Mouse (Mus musculus): Measurements from ENCODE around the gene Ptpre.
"Not testable (repeated sequence)": the region's sequence is repeated elsewhere in the genome, so short reads cannot be mapped to it uniquely, and the experiment has no call there.

The Ptpre gene

DNA sequence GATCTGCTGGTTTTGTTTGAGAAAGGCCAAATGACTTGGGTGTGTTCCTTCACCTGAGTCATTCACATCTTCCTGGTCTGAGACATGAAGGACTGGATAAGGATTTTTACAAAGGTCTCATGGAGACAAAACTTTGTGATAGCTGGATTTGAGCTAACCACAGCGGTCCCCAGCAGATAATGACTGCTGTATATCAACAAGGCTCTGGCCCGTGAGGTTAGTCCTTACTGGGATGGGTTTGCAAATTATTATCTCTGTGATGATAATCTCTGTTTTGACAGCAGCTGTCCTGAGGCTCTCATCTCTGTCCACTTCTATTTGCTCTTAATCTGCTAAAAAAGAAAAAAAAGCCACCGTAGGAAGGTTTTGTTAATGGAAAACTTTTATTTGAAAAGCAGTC is 71.7 kb downstream of the Ptpre start:
- DNase-seq: no peak

DNA sequence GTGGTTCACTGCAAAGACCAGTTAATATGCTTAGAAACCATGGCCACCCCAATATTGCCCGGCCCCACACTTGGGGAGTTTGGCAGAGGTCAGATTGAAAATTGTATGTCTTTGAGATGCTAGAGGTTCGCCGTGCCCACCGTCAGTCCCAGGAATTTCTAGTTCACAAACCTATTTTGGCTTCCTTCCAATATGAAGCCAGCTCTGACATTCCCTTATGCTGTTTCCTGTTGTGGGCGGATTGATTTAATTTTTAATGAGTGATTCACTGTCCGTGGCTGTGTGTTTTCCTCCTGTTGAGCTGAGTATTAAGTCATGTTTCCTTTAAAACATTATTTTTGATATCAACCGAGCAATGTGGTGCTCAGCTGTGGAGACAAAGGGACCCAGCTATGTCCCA is 72.4 kb downstream of the Ptpre start:
- DNase-seq: peak; percentile 47

DNA sequence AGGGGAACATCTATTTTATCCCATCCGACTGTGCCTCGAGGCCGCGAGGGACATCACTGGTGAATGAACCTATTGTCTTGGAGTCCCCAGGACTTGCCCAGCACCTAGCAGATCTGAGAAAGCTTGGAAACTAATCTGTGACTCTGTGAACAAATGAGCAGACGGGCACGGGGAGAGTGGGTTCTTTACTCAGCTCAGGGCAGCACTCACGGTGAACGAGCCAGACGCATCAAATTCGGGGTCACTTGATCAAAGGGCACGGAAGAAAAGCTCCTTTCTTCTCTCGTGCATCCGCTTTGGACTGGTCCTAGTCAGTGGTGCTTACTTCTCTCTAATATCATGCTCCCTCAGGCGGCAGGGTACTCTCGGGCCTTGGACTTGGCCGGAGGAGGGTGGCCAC is 75.0 kb downstream of the Ptpre start:
- DNase-seq: no peak

DNA sequence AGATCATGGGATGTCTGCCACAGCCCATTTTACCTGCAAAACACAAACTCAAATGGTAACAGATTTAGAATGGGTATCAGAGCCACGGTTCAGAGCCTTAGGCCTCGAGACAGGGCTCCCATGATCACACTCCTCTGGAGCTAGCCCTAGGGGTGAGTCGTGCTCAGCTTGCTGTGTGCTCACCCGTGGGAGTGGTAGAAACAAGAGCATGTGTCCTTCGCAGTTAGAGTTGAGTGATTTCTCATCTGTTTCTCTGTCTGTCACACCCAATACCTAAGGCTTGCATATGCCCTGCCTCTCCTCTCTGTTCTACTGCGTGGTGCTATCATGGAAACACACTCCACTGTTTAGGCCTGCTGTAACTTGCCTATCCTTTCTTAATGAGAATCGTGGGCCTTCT is 75.5 kb downstream of the Ptpre start:
- DNase-seq: no peak

DNA sequence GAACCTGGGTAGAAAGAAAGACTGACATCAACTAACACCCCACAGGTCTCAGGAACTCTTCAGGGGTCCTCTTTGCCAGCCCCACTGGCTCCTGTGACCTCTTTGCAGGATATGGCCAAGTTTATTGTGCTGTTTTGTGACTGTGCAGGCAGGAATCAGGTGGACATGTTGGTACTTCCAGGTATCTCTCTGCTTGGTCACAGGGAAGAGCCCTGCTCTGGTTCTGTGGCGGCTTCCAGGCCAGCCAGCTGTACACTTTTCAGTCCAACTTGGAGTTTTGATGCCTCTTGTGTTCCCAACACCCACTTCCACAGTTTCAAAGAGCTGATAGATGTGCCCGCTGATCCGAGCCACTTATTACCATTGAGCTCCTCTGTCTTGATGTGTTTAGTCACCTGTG is 76.1 kb downstream of the Ptpre start:
- DNase-seq: no peak

DNA sequence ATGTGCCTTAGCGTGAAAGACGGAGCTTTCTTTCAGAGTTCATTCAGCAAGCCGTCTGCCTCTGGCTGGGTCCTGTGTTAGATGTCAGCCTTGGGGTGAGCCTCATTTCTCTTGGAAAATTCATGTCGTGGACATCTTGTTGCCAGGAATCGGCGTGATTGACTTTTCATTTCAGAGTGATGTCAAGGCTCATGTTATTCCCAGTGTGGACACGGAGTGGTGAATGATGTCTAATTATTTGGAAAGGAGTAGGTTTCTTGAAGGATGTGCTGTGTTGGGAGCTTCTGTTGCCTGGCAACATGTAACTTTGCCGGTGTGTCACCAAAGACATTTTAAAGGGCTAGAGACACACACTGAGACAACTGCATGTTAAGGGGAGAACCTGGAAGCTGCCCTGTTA is 77.6 kb downstream of the Ptpre start:
- no peak for DNase-seq

DNA sequence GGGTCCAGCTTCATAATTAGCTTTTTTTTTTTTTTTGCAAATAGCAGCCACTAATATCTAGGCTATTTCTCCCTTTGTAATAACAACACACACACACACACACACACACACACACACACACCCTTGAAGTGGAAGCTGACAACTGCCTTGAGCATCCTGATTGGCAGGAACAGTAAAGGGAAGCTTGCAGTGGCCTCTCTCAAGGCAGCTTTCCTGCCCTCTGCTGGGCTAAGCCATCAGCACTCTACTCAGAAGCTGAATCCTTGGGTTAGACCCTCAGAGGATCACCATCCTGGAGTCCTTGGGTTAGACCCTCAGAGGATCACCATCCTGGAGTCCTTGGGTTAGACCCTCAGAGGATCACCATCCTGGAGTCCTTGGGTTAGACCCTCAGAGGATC is 79.2 kb downstream of the Ptpre start:
- not testable (repeated sequence) for DNase-seq

DNA sequence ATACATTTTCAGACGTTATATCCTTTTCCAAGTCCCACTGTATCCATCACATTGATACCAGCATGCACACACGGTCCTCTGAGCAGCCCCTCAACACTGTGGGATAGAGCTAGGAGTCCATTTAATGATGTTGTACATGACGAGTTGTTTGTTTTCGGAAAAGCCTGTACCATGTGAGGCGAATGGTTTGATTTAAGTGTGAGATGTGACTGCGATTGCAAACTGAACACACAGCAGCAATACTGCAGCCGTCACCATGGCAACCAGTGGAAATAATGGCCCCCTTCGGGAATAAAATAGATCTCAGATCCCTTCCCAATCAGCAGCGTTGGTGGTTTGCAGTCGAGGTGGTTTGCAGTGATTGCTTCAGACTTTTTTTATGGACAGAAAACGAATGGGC is 80.5 kb downstream of the Ptpre start:
- DNase-seq: no peak

DNA sequence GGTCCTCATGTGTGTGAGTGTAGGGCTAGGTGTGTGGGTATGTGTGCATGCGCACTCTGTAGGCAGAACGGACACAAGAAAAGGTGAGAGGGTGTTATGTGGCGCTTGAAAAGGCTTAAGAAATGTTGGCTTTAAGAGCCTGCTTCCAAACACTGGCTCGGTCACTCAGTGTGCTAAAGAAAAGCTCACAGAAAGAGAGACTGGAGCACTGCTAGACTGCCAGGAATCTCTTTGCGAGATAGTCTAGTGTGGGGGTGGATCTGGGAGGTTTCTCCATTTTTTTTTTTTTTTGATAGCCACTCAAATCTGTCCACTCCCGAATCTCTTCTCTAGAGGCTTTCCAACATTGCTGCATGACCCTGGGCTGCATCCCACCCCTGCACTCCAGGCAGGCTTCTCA is 84.4 kb downstream of the Ptpre start:
- no peak for DNase-seq

DNA sequence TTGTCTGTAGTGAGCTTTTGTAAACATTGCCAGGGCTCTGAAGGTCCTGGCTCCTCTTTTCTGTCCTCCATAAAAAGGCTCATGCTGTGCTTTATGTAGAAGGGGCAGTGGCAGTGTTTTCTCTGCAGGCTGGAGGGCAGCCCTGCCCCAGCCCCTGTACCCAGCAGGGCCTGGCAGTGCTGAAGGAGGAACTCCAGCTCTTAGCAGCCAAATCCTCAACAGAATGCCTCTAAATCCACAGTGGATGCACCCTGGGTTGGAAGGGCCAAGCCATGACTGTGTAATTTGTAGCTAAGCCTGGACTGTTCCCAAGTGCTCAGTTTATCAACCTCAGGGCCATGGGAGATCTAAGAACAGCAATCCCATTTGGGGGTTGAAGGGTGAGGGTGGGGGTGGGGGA is 85.0 kb downstream of the Ptpre start:
- no peak for DNase-seq

DNA sequence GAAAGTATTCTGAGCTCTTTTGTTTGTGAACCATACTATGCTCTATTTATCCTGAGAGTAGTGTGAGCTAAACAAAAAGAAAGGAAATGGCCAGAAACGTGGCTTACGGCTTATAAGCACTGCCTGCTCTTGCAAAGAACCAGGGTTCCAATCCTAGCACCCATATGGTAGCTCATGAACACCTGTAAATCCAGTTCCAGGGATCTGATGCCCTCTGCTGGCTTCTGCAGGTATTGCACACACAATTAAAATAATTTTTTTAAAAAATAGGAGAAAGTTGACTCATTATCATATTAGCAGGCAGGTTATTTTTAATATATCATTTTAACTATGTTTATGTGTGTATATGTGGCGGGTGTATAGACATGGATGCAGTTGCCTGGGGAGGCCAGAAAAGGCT is 87.6 kb downstream of the Ptpre start:
- DNase-seq: peak; percentile 22

DNA sequence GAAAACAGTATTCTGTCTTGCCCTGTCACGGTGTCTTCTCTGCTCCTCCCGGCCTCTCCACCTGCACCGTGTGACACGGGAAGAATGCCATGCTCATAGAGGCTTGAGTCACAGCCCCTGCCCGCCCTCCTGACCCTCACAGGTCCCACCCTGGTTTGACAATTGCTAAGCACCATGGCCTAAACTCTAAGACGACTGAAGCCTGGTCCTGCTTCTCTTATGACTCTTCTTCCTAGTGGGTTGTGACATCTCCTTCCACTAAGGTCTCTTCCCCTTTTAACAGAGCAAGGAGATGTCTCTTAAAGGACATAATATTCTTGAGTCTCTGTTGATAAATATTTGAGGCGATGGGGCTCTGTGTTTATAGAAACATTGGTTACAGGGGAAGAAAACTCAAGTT is 91.1 kb downstream of the Ptpre start:
- DNase-seq: no peak

DNA sequence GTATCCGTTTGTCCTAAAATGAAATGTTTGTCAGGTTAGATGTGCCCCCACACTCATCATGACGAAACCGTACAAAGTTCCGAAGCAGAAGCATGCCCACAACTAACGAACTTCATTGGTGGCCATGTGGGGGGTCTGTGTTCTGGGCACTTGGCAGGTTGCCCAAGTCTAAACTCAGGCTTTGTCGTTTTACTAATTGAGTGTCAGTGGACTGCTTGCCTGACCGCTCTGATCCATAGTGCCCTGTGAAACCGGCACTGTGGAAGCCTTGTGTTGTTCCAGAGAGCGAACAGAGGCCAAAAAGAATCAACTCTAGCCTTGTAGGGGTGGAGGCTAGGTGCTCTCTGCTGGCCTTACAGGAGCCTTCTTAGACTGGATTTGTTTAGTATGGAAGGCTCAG is 91.7 kb downstream of the Ptpre start:
- no peak for DNase-seq

DNA sequence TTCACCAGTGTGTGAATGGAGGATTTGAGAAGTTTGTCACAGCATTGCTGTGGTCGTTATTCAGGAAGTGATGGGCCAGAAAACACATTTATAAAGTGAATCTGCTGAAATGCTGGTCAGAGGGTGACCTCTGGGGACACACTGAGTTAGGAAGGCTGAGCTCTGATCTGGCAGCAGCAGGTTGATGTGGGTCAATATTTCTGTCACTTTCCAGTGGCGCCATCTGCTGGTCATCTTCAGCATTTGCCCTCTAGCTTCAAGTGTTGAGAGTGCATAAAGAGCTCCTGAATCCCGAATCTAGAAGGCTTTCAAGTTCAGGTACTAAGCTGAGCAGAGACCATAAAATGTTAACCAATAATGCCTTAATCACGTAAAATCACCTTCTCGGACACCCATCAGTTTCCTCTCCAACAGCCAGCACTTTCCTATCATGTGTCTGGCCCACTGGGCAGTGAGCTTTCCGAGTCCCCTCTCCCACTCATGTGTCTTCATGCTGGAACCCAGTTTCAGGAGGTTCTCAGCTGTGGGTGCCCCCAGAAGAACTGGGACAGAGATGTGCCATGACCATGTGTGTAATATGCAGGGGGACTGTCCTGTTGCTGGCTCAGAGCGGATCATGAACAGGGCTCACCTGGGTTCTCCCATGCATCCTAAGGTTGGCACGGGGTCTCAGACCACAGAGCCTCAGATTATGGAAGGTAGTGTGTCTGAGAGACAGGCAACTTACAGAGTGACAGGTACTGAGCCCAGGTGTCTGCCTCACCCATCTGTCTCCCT is 94.7 kb downstream of the Ptpre start:
- DNase-seq: peak; percentile 77

DNA sequence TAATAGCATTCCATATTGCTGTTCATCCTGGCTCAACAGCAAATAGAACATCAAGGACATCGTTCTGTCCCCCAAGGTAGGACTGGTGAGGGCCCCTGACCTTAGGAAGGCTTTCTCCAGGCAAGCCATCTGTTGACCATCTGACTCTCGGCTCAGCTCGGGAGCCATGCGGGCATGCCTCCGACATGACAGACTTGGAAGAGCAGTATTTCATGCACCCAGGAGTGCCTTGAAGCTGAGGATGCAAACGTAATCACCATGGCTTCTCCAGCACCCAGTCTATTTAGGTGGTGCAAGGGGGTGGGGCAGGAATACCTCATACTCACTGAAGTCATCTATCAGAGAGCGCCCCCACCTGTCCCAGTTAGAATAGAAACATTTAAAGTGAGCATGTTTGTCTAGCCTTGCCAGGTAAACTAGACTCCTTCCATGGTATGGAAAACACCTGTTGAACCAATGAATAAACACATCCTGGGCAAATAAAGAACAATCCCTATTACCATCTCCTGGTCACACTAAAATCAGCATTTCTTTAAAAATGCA is 95.5 kb downstream of the Ptpre start:
- DNase-seq: no peak

DNA sequence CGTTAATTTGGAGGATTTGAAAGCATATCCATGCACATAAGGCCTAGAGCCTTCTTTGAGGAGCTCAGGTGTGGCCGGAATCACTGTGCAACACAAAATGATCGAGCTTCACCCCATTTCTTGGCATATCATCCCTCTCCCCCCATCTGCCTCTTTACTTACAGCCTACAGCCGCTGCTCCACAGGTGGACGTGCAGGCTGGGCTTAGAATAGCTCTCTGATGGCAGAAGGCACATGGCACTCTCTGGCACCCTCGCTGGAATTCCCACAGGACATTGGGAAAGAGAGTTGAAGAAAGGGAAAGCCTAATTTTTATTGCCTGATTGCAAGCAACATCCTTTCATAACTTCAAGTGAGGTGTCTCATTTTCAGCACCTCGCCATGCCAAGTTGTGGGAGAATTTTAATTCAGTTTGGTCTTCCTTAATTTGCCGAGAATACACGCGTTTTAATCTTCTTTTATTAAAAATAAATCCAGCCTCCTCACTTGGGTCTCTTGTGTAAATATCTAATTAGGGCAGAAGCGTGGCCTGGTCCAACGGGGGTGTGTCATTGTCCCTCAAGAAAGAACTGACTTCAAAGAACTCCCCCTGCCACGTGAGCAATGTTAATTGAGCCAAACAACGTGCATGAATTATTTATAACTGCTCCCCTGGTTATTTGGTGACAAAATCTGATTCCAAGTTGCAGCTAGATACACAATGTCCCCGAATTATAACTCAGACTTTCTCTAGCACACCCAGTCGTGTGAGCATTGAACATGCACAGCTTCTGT is 97.8 kb downstream of the Ptpre start:
- DNase-seq: no peak

DNA sequence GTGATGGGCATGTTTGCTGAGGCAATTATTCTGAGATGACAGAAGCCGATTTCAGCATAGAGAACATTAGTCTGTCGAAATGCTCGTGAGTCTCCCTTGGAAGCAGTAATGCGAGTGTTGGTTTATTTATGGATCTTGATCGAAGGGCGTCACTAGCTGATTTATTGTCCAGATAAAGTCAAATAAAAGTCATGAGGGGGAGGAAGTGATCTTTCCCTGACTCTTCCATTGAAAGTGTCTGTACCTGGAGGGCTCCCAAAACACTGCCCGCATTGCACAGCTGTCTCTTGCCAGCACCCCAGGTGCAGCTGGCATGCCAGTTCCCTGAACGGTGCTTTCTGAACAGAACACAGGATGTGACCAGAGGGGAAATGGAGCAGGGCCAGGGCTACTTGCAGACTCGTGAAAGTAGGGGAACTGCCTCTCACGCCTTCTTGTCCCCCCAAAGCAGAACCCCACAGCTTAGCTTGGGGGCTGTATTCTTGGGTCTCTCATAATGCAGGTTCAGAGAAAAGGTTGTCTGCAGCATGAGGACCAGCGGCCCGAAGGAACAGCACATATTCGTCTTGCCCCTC is 100.2 kb downstream of the Ptpre start:
- DNase-seq: no peak

DNA sequence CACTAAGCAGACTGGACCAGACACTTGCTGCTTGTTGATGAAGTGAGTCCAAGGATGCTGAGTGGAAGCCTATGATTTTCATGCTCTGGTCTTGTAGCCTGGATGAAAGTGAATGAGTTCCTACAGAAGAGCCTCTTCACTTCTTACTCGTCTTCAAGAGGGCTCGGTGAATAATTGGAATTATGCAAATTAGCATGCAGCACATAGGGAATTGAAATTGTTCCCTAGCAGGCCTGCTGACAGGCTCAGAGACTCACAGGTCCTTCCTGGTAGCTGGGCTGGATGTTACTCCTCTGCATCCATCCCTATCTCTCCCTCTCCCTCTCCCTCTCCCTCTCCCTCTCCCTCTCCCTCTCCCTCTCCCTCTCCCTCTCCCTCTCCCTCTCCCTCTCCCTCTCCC is 102.1 kb downstream of the Ptpre start:
- no peak for DNase-seq

DNA sequence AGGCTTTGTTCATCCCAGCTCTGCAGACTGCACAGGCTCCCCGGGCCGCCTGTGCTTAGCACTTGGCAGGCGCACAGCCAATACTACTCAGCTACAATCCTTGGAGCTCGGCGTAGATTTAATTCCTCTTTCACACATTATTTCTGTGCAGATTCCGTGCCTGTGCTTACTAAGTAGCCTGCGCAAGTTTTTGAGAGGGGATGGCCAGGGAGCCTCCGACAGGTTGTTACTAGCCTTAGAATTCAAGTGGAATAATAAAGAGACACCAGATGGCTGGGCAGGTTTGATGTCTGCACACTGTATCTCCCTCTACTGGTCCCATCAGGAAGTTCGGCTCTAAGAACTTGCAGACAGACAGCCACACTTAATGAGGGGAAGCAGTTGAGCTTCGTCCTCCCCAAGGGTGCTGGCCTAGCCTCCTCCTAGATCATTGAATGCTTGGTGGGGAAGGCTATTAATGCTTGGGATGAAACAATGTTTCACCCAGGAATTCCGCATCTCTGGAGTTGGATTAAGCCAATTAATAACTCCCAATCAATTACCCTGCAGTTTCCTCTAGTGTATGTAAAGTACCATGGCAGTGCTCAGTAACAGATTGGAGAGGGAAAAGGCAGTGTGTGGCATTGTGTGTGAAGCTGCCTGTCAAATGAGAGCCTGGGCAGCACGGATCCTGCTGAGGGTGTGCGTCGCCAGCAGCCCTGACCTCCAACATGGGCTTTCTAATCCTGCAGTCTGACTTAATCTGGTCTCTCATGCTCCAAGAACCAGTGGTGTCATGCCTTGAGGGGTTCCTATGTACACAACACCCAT is 104.6 kb downstream of the Ptpre start:
- DNase-seq: peak; percentile 30

DNA sequence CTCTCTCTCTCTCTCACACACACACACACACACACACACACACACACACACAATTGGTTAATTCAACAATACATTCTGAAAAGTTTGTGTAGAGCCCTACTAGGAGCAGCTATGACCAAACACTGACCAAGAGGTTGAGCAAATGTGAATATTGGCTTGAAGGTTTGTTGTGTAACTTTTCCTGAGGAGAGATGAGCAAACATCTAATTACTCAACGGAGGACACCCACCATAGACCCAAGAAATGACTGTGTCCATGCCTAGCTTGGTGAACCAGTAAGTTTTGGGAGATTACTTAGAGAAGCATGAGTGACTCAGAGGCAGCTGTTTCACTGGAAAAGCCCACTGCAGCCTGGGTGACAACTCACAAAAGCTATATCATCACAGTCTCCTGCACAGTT is 107.2 kb downstream of the Ptpre start:
- DNase-seq: no peak

DNA sequence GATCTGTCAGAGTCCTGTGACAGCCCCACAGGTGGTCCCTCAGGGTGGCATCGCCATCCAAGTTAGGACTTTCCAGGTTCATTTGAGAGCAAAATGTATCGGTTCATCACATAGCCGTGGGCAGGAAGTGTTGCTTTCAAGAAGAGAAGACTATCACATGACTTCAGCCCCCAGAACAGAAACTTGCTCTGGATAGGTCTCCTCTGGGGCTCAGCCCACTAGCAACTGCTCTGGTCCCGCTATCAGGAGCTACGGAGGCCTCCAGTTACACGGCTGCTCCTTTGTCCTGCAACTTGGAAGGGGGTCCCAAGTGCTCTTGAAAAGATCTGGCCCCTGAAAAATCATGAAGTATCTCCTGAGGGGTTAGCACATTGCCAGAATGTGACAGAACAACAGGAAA is 109.7 kb downstream of the Ptpre start:
- no peak for DNase-seq

DNA sequence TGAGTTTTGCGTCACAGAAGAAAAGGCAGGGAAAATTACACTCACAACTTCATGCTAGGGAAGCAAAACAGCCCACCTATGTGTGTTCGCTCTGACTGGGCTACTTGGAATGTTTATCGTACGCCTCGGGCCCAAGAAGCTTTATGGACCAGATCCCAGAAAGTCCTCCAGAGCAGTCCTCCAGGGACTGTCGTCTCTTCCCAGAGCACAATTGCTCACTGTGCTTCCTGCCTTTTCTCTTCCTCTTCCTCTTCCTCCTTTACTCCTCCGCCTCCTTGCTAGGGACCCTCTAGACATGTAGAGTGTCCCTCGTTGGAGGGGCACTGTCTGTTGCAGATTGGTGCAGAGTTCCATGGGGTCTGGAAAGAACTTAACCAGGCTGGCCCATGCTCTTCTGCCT is 111.5 kb downstream of the Ptpre start:
- no peak for DNase-seq

DNA sequence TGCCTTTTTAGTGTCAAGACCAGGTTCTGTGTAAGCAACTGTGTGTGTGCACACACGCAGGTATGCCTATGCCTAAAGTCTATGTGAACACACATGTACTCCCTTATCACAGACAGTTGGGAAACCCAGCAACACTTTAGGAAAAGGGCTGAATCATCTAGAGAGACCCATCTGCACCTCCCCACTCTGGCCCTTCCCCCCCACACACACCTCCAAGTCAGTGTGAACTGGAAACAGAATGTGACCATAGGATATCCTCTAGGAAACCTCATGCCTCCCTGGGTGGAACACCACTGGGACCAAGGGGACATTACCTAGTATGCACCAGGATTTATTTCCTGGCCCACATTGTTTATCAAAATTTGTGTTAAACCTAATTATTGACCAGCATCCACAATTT is 112.0 kb downstream of the Ptpre start:
- DNase-seq: no peak

Measured in kidney, adult 9 months (tissue).